Mouse (Mus musculus): Measurements from ENCODE around the gene Itpk1.

DNA sequence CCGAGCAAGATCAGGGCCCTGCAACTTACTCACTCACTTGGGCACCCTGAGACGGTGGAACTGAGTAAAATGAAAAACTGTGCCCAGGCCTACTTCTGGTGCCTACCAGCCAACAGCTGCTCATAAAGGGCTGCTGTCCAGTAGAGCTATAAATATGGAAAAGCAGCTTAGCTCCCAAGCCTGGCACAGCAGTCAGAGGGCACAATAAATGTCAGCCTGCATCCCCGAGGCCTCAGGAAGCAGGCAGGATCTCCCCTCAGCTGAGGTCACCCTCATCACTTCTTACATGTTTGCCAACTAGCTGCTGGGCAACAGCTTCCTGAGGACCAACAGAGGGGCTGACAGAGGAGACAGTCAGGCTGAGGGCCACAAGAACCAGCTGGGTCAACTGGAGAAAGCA, 27.6 kb downstream of the Itpk1 start:
- TF ChIP-seq CTCF (IDR thresholded peaks at IDR 0.05; ENCODE audit: control insufficient read depth, insufficient read depth, insufficient read length) (no peak), MYOD1 (IDR thresholded peaks at IDR 0.05; ENCODE audit: control insufficient read depth, insufficient read length, low read depth) (no peak)

Measured in C2C12 (cell line).